Mouse (Mus musculus): ENCODE results near the gene Gng12. TPM values are rescaled to one million over a fixed set of nuclear protein-coding genes. Genes with fewer than 3 reads are reported as not detected.

Gng12 gene
- polyA plus RNA-seq, 2 experiments: 11.6 to 32.5 TPM

GRCm38 (mm10) chr6:66992232-66992631, 96.0 kb downstream of the Gng12 start:
- no peak for ATAC-seq (ENCODE audit: insufficient read depth)
- TF ChIP-seq EP300 (IDR thresholded peaks at IDR 0.05; ENCODE audit: low read depth) (no peak), CTCF (IDR thresholded peaks at IDR 0.05; ENCODE audit: low read depth) (no peak)
- WGBS (ENCODE audit: insufficient replicate concordance): 78% methylated on average over 9 of the region's 9 CpGs
- no peaks in the 10 kb centered on the region for H3K9me3 ChIP-seq (ENCODE audit: control insufficient read depth, low read length)
- H3K4me1 ChIP-seq (replicated peaks; ENCODE audit: control insufficient read depth in 2 of 2, insufficient read depth in 2 of 2, low read length in 1 of 2): peaks cover 16 to 24% of the 10 kb centered on the region in 2 experiments
- H3K4me2 ChIP-seq (ENCODE audit: low read depth): no peak overlapping the region
- no peaks in the 10 kb centered on the region for H3K36me3 ChIP-seq (replicated peaks; ENCODE audit: control insufficient read depth, insufficient read depth, low read depth)
- H3K9ac ChIP-seq (replicated peaks): no peak overlapping the region
- H3K4me3 ChIP-seq (ENCODE audit: insufficient read depth in 1 of 2, low read depth in 2 of 2, low read length in 2 of 2): no peak overlapping the region
- no peak for DNase-seq (ENCODE audit: low read depth in 3 of 3, low spot score in 3 of 3)
- H3K27me3 ChIP-seq (ENCODE audit: control insufficient read depth, insufficient read depth, low read length): no peaks in the 10 kb centered on the region
- H3K27ac ChIP-seq: no peak overlapping the region

- Histone ChIP-seq H3K4me1 (replicated peaks; ENCODE audit: control insufficient read depth in 2 of 2, insufficient read depth in 2 of 2, low read length in 1 of 2) (peaks cover 12 to 19% of the 10 kb centered on the region in 2 experiments), H3K27me3 (ENCODE audit: control insufficient read depth, insufficient read depth, low read length) (no peaks in the 10 kb centered on the region), H3K4me3 (ENCODE audit: insufficient read depth in 1 of 2, low read depth in 2 of 2, low read length in 2 of 2) (no peak overlapping the region), H3K9me3 (ENCODE audit: control insufficient read depth, low read length) (no peaks in the 10 kb centered on the region), H3K36me3 (replicated peaks; ENCODE audit: control insufficient read depth, insufficient read depth, low read depth) (no peaks in the 10 kb centered on the region), H3K9ac (replicated peaks) (no peak overlapping the region), H3K4me2 (ENCODE audit: low read depth) (no peak overlapping the region), H3K27ac (no peak overlapping the region)
- no peak for TF ChIP-seq EP300 (IDR thresholded peaks at IDR 0.05; ENCODE audit: low read depth)
- WGBS (ENCODE audit: insufficient replicate concordance): 74% methylated on average over 8 of the region's 8 CpGs
- no peak for DNase-seq (ENCODE audit: low read depth in 3 of 3, low spot score in 3 of 3)
- no peak for ATAC-seq (ENCODE audit: insufficient read depth)
Observed at GRCm38 (mm10) chr6:66992786-66993185, 96.6 kb downstream of the Gng12 start.

DNA sequence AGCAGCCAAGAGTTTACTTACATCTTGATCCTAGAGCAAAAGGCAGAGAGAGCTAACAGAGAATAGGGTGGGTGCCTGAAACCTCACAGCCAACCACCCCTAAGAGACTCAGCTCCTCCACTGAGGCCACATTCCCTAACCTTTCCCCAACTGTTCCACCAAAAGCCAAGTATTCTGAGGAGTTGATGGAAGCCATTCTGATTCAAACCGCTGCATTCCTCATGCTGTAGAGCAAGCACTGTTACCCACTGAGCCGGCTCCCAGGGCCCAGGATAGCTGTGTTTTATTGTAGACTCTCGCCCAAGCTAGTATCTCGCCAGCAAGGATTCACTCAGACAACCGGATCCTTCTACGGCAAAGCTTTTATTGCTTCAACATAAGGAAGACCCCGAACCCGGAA, 98.8 kb downstream of the Gng12 start:
- Histone ChIP-seq H3K4me3 (ENCODE audit: insufficient read depth in 1 of 2, low read depth in 2 of 2, low read length in 2 of 2) (no peak overlapping the region), H3K4me2 (ENCODE audit: low read depth) (no peak overlapping the region), H3K27me3 (ENCODE audit: control insufficient read depth, insufficient read depth, low read length) (no peaks in the 10 kb centered on the region), H3K9me3 (ENCODE audit: control insufficient read depth, low read length) (no peaks in the 10 kb centered on the region), H3K9ac (replicated peaks) (no peak overlapping the region), H3K27ac (no peak overlapping the region), H3K36me3 (replicated peaks; ENCODE audit: control insufficient read depth, insufficient read depth, low read depth) (no peaks in the 10 kb centered on the region), H3K4me1 (replicated peaks; ENCODE audit: control insufficient read depth in 2 of 2, insufficient read depth in 2 of 2, low read length in 1 of 2) (peaks cover 0 to 6% of the 10 kb centered on the region in 2 experiments; a peak in 3 of 4 replicates)
- TF ChIP-seq CTCF (IDR thresholded peaks at IDR 0.05; ENCODE audit: low read depth) (no peak), EP300 (IDR thresholded peaks at IDR 0.05; ENCODE audit: low read depth) (no peak)
- 78% methylated on average over 8 of the region's 8 CpGs for whole genome bisulfite sequencing (ENCODE audit: insufficient replicate concordance)
- ATAC-seq (ENCODE audit: insufficient read depth) (no peak), DNase-seq (ENCODE audit: low read depth in 3 of 3, low spot score in 3 of 3) (no peak)

DNA sequence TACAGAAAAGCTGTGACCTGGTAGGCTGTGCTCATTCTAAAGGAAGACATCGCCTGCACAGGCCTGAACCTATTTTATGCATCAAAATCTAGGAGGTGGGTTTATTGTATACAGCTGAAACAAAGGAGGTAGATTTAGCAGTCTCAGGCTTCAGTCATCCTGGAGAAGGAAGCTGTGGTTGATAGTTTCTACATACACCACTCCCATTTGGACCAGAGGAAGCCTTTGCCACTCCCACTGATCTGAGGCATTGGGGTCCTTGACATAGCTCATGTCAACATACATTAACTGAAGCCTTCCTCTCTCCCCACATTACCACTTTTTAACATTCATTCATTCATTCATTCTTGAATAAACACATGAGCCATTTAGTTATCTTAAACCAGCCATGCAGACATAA, 99.6 kb downstream of the Gng12 start:
- no peak overlapping the region for H3K9ac ChIP-seq (replicated peaks)
- DNase-seq (ENCODE audit: low read depth in 3 of 3, low spot score in 3 of 3): no peak
- 44% methylated on average over 1 of the region's 1 CpGs for WGBS (ENCODE audit: insufficient replicate concordance)
- H3K4me3 ChIP-seq (ENCODE audit: insufficient read depth in 1 of 2, low read depth in 2 of 2, low read length in 2 of 2): no peak overlapping the region
- TF ChIP-seq CTCF (IDR thresholded peaks at IDR 0.05; ENCODE audit: low read depth): no peak
- TF ChIP-seq EP300 (IDR thresholded peaks at IDR 0.05; ENCODE audit: low read depth): no peak
- no peaks in the 10 kb centered on the region for H3K36me3 ChIP-seq (replicated peaks; ENCODE audit: control insufficient read depth, insufficient read depth, low read depth)
- no peaks in the 10 kb centered on the region for H3K27me3 ChIP-seq (ENCODE audit: control insufficient read depth, insufficient read depth, low read length)
- no peaks in the 10 kb centered on the region for H3K9me3 ChIP-seq (ENCODE audit: control insufficient read depth, low read length)
- ATAC-seq (ENCODE audit: insufficient read depth): no peak
- H3K27ac ChIP-seq: no peak overlapping the region
- H3K4me2 ChIP-seq (ENCODE audit: low read depth): no peak overlapping the region
- peaks cover 0 to 6% of the 10 kb centered on the region in 2 experiments; a peak in 3 of 4 replicates for H3K4me1 ChIP-seq (replicated peaks; ENCODE audit: control insufficient read depth in 2 of 2, insufficient read depth in 2 of 2, low read length in 1 of 2)

- WGBS (ENCODE audit: insufficient replicate concordance): 39% methylated on average over 1 of the region's 1 CpGs
- Histone ChIP-seq H3K4me1 (replicated peaks; ENCODE audit: control insufficient read depth in 2 of 2, insufficient read depth in 2 of 2, low read length in 1 of 2) (peaks cover 0 to 6% of the 10 kb centered on the region in 2 experiments; a peak in 3 of 4 replicates), H3K9me3 (ENCODE audit: control insufficient read depth, low read length) (no peaks in the 10 kb centered on the region), H3K4me3 (ENCODE audit: insufficient read depth in 1 of 2, low read depth in 2 of 2, low read length in 2 of 2) (no peak overlapping the region), H3K4me2 (ENCODE audit: low read depth) (no peak overlapping the region), H3K9ac (replicated peaks) (no peak overlapping the region), H3K27ac (no peak overlapping the region), H3K27me3 (ENCODE audit: control insufficient read depth, insufficient read depth, low read length) (no peaks in the 10 kb centered on the region), H3K36me3 (replicated peaks; ENCODE audit: control insufficient read depth, insufficient read depth, low read depth) (no peaks in the 10 kb centered on the region)
- TF ChIP-seq CTCF (IDR thresholded peaks at IDR 0.05; ENCODE audit: low read depth) (no peak), EP300 (IDR thresholded peaks at IDR 0.05; ENCODE audit: low read depth) (no peak)
- ATAC-seq (ENCODE audit: insufficient read depth) (no peak), DNase-seq (ENCODE audit: low read depth in 3 of 3, low spot score in 3 of 3) (no peak)
Observed at GRCm38 (mm10) chr6:66996257-66996656, 100.1 kb downstream of the Gng12 start.

All from liver, embryonic 14.5 days (tissue).